Mouse (Mus musculus) liver, postnatal 0 days (tissue): ENCODE measurements around the gene Nop2. TPM values are rescaled to one million over a fixed set of nuclear protein-coding genes. Genes with fewer than 3 reads are reported as not detected.

ENCODE experiments used
- ATAC-seq: fragments of 200-750 bp; cut with Nextera tagmentation; 2 replicates; pipeline ENCODE4 v1.8.0; 2017; ENCODE audit warnings: mild to moderate bottlenecking, moderate library complexity
- DNase-seq: peaks from one replicate; pipeline ENCODE4 v3.0.0-alpha.2; 2016
- H3K27ac ChIP-seq: fragments of 300-500 bp; sonication (generic); 2 replicates; pipeline ENCODE4 v1.5.1; 2014; ENCODE audit warnings: antibody characterized with exemption, moderate library complexity, mild to moderate bottlenecking, low read depth
- H3K27me3 ChIP-seq: fragments of 300-500 bp; sonication (generic); 2 replicates; pipeline ENCODE4 v1.6.1; 2014; ENCODE audit warnings: low read length, control low read depth, mixed read lengths; ENCODE audit not compliant: insufficient read depth
- H3K36me3 ChIP-seq: fragments of 300-500 bp; sonication (generic); replicated peaks from 2 replicates; pipeline ENCODE4 v1.6.1; 2014; ENCODE audit warnings: mild to moderate bottlenecking, control low read depth, low read length, moderate library complexity, mixed read lengths; ENCODE audit not compliant: insufficient read depth
- H3K4me1 ChIP-seq: fragments of 300-500 bp; sonication (generic); 2 replicates; pipeline ENCODE4 v1.6.1; 2014; ENCODE audit warnings: antibody characterized with exemption, mild to moderate bottlenecking, control low read depth; ENCODE audit not compliant: insufficient read depth
- H3K4me2 ChIP-seq: fragments of 300-500 bp; sonication (generic); 2 replicates; pipeline ENCODE4 v1.6.1; 2014; ENCODE audit warnings: low read depth, mild to moderate bottlenecking, low read length, moderate library complexity, mixed read lengths
- H3K4me3 ChIP-seq: fragments of 300-500 bp; sonication (generic); 2 replicates; pipeline ENCODE4 v1.5.1; 2014; ENCODE audit warnings: low read depth, low read length
- H3K9ac ChIP-seq: fragments of 300-500 bp; sonication (generic); replicated peaks from 2 replicates; pipeline ENCODE4 v1.6.1; 2014; ENCODE audit warnings: mild to moderate bottlenecking, moderate library complexity
- H3K9me3 ChIP-seq: fragments of 300-500 bp; sonication (generic); 2 replicates; pipeline ENCODE4 v1.6.1; 2016; ENCODE audit warnings: mild to moderate bottlenecking, control low read depth, low read length, mixed read lengths
- CTCF ChIP-seq: sonication (generic); IDR thresholded peaks from 2 replicates; pipeline ENCODE4 v1.5.1; 2016; ENCODE audit warnings: antibody characterized with exemption, low read depth
- EP300 ChIP-seq: IDR thresholded peaks from 2 replicates; pipeline ENCODE4 v1.6.1; 2016; ENCODE audit warnings: antibody characterized with exemption, low read depth, mild to moderate bottlenecking
- WGBS: fragments of 180-500 bp; shearing (Covaris S2); extraction: QIAGEN DNeasy Blood & Tissue Kit; methylation state at CpG from one replicate; pipeline ENCODE4 v1.1.7; 2014; ENCODE audit not compliant: insufficient replicate concordance; 5-methylcytosine and 5-hydroxymethylcytosine counted together
- polyA plus RNA-seq: library from polyadenylated mRNA; unstranded; fragments of >200 nt; fragmentation: Nextera tagmentation; extraction: Ambion mirVana; gene quantifications from 2 replicates; pipeline ENCODE4 v1.2.1, GENCODE M21; 2015

Gene Nop2
- 23.2 and 24.8 TPM in 2 replicates for polyA plus RNA-seq

DNA sequence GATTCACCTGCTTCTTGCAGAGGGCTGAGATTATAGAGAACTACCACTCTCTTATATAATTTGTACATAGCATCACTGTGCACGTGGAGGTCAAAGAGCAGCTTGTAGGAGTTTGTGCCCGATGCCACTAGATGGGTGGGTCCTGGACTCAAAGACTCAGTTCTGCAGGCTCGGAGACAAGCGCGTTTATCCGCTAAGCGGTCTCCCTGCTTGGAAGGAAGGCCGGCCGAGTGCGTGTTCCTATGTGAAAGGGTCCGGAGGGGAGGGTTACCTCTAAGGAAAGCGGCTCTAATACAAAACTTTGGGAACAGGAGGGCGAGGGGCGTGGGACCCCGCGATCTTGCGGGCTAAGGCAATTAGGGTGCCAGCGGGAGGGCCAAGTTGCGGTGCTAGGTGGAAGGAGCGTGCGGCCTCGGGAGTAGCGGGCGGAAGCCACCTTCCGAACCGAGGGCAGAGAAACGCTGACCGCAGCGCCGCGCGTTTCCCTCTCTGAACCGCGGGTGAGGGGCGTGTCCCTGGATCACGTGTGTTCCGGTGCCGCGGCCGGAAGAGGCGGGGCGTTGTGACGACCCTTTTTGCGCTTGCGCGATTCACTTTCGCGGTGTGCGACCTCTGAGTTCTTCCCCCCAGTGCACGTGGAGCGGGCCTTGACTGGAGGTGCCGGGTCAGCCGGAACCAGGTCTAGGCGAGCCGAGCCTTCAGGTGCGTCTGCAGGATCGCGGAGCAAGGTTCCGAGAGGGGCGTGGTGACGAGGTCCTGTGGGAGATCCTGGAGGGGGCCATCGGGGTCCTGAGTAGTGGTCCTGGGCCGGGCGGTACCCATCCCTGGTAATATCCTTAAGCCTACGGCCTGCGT, at the start of gene Nop2:
TSS of gene Nop2 (plus strand) at position 608 of the 855 bp plus-strand sequence.
- H3K4me2 ChIP-seq = peak within 1 kb of the TSS; percentile 97
- WGBS = under 1% methylated on average over 66 of the region's 66 CpGs
- peak; percentile 97 for DNase-seq
- ATAC-seq = peak; percentile 95
- peaks cover 10% of the 10 kb centered on the region for H3K4me1 ChIP-seq
- H3K9ac ChIP-seq = peak within 1 kb of the TSS; percentile 84
- peaks cover 55% of the 10 kb centered on the region for H3K36me3 ChIP-seq
- no peak for TF ChIP-seq CTCF
- H3K4me3 ChIP-seq = peak within 1 kb of the TSS; percentile 81
- H3K9me3 ChIP-seq = no peaks in the 10 kb centered on the region
- no peaks in the 10 kb centered on the region for H3K27me3 ChIP-seq
- peak within 1 kb of the TSS; percentile 91 for H3K27ac ChIP-seq

DNA sequence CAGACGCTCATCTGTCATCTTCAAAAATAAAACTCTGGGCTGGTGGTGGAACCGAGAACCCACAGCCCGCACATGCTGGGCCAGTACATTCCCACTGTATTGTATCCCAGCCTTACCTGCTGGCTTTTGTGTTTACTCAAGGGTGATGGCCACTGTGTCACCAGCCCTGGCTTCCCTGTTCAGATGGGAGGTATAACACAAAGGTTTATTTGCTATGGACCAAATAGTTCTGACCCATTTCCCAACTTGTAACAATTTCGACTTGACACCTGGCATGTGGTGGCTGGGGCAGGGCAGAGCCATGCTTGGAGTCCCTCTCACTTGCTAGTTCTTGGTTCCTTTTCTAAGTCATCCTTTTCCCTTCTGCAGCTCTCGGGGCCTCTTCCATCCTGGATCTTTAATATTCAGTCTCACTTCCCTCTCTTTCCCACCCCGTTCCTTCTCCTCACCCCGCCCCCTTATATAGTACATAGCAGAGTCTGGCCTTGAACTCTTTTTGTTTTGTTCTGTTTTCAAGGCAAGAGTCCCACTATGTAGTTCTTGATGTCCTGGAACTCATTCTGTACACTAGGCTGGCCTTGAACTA, 48.8 kb upstream of the Nop2 start:
- ATAC-seq (peak; percentile 24), DNase-seq (no peak)
- Histone ChIP-seq H3K4me2 (no peak overlapping the region), H3K9ac (no peak overlapping the region), H3K4me3 (no peak overlapping the region), H3K4me1 (peaks cover 9% of the 10 kb centered on the region; the same call in 1 of the 2 replicates), H3K9me3 (no peaks in the 10 kb centered on the region), H3K27ac (no peak overlapping the region), H3K36me3 (no peaks in the 10 kb centered on the region), H3K27me3 (no peaks in the 10 kb centered on the region)
- TF ChIP-seq EP300 (no peak), CTCF (no peak)
- WGBS = 72% methylated on average over 7 of the region's 7 CpGs

DNA sequence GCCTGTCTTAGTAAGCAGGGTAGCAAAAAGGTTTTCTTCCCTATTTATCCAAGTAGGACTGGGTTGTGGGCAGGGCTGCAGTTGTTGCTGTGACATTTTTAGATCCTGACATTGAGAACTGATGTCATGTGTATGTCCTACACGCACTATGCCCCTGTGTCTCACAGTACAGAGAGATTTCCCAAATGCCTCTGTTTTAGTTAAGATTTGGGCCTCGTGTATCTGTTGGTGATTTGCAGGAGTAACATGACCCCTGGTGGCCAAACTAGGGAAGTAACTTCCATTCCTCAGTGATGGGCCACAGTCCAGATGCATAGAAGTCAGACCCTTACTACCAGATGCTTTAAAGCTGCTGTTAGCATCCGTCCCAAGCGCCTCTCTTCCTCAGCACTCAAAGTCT, 47.3 kb upstream of the Nop2 start:
- TF ChIP-seq EP300 (no peak), CTCF (peak; percentile 95)
- peak; percentile 63 for DNase-seq
- no peak overlapping the region for H3K4me3 ChIP-seq
- no peak overlapping the region for H3K4me2 ChIP-seq
- no peaks in the 10 kb centered on the region for H3K36me3 ChIP-seq
- no peaks in the 10 kb centered on the region for H3K9me3 ChIP-seq
- H3K27me3 ChIP-seq = no peaks in the 10 kb centered on the region
- H3K4me1 ChIP-seq = peaks cover 24% of the 10 kb centered on the region
- peak; percentile 46 for ATAC-seq
- H3K9ac ChIP-seq = no peak overlapping the region
- 21% methylated on average over 4 of the region's 4 CpGs for WGBS
- H3K27ac ChIP-seq = no peak overlapping the region

DNA sequence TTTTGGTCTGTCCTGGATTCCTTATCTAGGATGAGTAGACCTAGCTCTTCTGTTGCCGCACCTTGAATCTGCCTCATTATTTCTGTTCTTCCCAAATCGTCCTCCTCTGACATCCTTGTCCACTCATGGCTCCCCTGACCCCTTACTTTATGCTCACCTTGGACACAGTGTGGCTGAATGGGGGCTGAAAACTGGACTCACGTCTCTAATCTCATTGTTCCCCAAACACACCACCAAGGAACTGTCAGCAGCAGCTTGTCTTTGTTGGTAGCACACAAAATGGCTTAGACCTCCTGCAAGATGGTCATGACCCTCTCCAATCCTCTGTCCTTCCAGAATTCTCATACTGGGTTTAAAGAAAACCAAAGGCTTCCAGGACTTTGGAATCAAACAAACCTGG, 43.8 kb upstream of the Nop2 start:
- H3K36me3 ChIP-seq = no peaks in the 10 kb centered on the region
- H3K9me3 ChIP-seq = no peaks in the 10 kb centered on the region
- no peak overlapping the region for H3K4me2 ChIP-seq
- H3K4me3 ChIP-seq = no peak overlapping the region
- H3K27me3 ChIP-seq = no peaks in the 10 kb centered on the region
- peaks cover 30% of the 10 kb centered on the region for H3K4me1 ChIP-seq
- 72% methylated on average over 3 of the region's 3 CpGs for WGBS
- DNase-seq = no peak
- ATAC-seq = no peak
- TF ChIP-seq EP300 (no peak), CTCF (no peak)
- peak overlapping the region; percentile 86 for H3K27ac ChIP-seq
- H3K9ac ChIP-seq = no peak overlapping the region

DNA sequence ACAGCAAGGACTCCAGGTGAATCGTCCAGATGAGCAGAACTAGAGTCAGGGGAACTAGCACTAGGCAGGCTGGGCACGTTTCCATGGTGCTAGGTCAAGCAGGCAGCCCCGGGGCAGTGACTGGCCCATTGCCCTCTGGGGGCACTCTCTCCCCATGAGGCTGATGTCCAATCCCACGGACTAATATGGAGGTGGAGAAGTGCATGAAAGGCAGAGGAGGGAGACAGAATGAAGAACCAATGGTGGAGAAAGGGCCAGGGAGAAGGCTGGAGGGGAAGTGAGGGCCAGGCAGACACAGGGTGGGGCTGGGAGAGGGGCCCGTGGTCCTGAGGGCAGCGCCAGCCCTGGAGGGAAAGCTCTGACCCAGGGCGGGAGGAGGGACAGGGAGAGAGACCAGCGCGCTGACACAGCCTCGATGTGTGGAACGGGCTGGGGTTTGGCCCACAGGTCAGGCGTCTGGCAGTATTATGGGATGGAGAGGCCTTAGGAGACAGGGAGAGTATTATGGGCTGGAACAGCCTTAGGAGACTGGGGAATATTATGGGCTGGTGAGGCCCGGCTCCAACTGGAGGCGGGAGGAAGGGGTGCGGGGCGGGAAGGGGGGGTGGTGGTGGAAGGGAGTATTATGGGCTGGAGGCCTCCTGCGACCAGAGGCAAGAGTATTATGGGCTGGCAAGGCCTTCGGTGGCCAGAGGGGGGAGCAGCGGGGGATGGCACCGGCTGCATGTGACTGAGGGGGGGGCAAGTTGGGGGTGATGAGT, 43.0 kb upstream of the Nop2 start:
- Histone ChIP-seq H3K4me3 (peak overlapping the region; percentile 30), H3K27ac (peak overlapping the region; percentile 86), H3K4me1 (peaks cover 30% of the 10 kb centered on the region), H3K9ac (no peak overlapping the region; the same call in 1 of the 2 replicates), H3K27me3 (no peaks in the 10 kb centered on the region), H3K4me2 (peak overlapping the region; percentile 68), H3K9me3 (no peaks in the 10 kb centered on the region), H3K36me3 (no peaks in the 10 kb centered on the region)
- ATAC-seq (peak; percentile 71), DNase-seq (peak; percentile 75)
- peak; percentile 46 for TF ChIP-seq CTCF
- no peak for TF ChIP-seq EP300
- 6% methylated on average over 19 of the region's 20 CpGs for WGBS
